Mouse (Mus musculus) small intestine, adult 2 months (tissue): ENCODE measurements around the gene Elob.

ENCODE experiments used
- CTCF ChIP-seq: fragments of 200-500 bp; IDR thresholded peaks from 2 replicates; pipeline ENCODE4 v1.5.1; 2012; ENCODE audit warnings: low read depth, mild to moderate bottlenecking, control low read depth, inconsistent platforms, low read length, moderate library complexity, mixed read lengths; ENCODE audit not compliant: insufficient replicate concordance, insufficient read length; ENCODE audit errors: extremely low read depth
- POLR2A ChIP-seq: fragments of 200-500 bp; IDR thresholded peaks from 2 replicates; pipeline ENCODE4 v1.6.1; 2012; ENCODE audit warnings: low read depth, mild to moderate bottlenecking, control low read depth, inconsistent platforms, low read length, moderate library complexity

DNA sequence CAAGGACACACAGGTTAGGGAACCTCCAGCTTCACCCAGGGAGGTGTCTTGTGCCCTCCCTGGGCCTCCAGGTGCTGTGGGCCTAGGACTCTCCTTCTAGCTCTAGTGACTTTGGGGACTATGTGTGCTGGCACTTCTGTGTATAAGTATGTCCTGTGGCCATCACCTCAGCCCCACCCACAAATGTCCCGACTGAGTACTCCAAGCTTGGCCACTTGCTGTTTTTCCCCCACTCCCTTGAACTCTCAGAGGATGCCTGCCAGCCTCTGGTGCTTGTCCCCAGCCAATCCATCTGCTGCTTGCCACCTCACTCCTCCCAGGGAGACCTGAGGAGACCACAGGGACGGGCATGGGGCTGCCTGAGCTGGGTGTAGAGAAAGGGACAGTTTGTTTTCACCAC is 50.5 kb downstream of the Elob start:
- TF ChIP-seq CTCF = no peak
- TF ChIP-seq POLR2A = no peak
